Mouse (Mus musculus): ENCODE data around the gene Thap4.
A peak's percentile ranks its signal among the peaks of the same experiment; 100 is the strongest.
"Not testable (repeated sequence)": the region's sequence is repeated elsewhere in the genome, so short reads cannot be mapped to it uniquely, and the experiment has no call there.

The Thap4 gene

GRCm38 (mm10) chr1:93688154-93688553, 66.5 kb downstream of the Thap4 start:
- no peak for DNase-seq

- no peak for DNase-seq
Observed at GRCm38 (mm10) chr1:93686961-93687320, 67.7 kb downstream of the Thap4 start.

GRCm38 (mm10) chr1:93686245-93686960, 68.3 kb downstream of the Thap4 start:
- DNase-seq = peak; percentile 39

DNA sequence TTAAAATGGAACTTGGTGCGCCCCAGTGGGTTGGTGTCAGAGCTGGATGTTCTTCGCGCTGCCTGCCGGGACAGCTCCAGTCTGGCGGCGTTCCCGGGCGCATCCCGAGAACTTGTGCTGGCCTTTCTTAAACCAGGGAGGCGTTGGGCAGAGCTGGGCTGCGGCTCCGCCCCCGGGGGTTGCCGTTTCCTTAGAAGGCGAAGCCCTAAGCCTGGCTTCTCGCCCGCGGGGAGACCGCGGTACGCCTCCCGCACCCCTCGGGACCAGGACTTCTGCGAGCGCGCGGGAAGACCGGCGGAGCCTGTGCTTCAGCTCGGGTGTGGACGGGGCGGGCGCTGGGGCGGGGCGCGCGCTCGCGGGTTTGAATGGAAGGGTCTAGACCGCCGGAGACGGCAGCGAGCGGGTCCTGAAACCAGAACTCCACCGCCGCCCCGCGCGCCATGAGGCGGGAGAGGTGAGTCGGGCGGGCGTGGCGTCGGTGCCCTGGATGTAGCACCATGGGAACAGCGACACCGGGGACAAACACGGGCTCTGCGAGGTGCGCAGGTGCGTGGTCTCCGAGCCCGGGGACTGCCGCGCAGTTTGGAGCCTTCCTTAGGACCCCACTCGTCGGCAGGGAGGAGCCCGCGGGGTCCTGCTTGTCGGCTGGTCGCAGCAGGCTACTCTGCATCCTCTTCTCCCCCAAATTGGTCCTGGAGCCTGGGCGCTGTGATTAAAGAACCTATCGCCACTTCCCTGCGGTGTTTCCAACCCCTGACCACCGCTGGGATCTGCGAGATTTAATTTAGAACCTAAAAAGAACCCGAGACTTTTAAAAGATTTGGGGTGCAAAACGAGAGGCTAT, 69.0 kb downstream of the Thap4 start, which contains the start of gene Bok:
Gene Bok (plus strand): TSS at position 260 of the 844 bp plus-strand sequence.
- DNase-seq = peak; percentile 80

DNA sequence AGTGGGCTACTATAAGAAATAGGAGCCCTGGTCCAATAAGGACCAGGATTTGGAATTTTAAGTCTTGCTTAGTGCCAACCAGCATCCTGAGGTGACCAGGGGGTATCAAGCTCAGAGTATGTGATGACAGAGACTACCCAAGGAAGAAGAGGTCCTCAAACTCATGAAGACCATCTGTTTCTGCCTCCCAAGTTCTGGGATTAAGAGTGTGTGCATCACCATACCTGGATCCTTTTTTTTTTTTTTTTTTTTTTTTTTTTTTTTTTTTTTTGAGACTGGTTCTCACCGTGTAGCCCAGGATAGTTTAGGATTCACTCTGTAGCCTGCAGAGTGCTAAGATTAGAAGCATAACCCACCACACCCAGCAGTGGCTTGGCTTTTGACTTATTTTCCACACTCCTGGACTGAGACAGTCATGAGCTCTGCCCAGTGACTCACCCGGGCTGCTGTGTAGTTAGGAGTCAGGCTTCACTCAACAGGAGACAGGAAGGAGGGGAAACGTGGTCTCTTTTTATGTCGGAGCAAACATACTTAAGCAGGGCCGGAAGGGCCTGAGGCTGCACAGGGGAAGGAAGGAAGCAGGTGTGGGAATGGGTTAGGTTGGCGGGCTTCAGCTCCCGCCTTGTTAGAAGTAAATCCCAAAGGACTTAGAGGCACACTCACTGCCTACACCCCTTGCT, 74.6 kb downstream of the Thap4 start:
- DNase-seq = peak; percentile 36

DNA sequence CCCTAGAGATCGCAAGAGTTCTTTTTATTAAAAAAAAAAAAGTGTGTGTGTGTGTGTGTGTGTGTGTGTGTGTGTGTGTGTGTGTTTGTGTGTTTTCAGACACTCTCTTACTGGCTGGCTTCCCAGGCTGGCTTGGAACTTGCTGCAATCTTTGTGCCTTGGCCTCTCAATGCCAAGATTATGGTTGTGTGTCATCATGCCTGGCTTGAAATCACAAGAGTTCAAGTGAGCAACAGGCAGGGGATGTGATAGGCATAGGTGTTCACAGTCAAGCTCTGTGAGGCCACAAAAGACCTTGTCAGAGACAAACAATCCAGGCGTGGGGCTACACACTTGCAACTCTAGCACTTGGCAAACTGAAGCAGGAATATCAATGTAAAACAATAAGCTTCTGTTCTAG, 76.3 kb downstream of the Thap4 start:
- peak; percentile 61 for DNase-seq

- DNase-seq = no peak
Observed at GRCm38 (mm10) chr1:93672682-93673081, 82.0 kb downstream of the Thap4 start.

GRCm38 (mm10) chr1:93669941-93670340, 84.7 kb downstream of the Thap4 start:
- no peak for DNase-seq

GRCm38 (mm10) chr1:93668791-93669548, 85.7 kb downstream of the Thap4 start:
- peak; percentile 93 for DNase-seq

GRCm38 (mm10) chr1:93667760-93668400, 86.8 kb downstream of the Thap4 start:
- DNase-seq = peak; percentile 52

- DNase-seq = not testable (repeated sequence)
Observed at GRCm38 (mm10) chr1:93658559-93658958, 96.1 kb downstream of the Thap4 start, which contains the start of gene Stk25. Gene Stk25, minus strand, starts transcription at chr1:93658659.

- no peak for DNase-seq
Observed at GRCm38 (mm10) chr1:93657025-93657360, 97.7 kb downstream of the Thap4 start.

DNA sequence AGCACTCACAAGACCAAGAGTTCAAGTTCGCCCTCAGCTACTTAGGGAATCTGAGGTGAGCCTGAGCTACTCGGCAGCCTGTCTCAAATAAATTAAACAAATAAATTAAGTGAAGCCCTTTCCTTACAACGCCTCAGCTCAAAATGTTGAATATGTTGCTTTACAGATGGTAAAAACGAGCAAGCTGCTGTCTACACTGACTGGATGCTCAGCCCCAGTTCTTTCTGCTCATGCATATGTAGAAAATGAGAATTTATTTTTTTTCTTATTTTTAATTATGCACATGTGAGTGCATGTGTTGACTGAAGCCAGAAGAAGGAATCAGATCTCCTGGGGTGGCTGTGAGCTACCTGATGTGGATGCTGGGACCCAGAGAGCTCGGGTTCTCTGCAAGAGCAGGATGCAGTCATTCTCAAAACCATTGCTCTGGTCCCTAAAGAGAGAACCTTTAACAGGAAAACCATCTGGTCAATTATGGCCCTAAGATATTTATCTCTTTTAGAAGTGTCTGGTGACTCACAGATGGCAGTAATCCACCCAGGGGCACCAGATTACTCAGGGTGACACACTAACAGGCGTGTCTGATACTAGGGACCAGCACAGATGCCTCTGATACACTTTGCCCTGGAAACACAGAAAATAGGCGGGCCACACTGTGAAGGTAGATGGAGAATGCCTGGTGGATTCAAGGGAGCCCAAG, 98.2 kb downstream of the Thap4 start:
- no peak for DNase-seq

GRCm38 (mm10) chr1:93654798-93655197, 99.9 kb downstream of the Thap4 start:
- no peak for DNase-seq

GRCm38 (mm10) chr1:93654275-93654674, 100.4 kb downstream of the Thap4 start:
- no peak for DNase-seq
